Mouse (Mus musculus) forebrain, embryonic 11.5 days (tissue): Measurements from ENCODE around the gene Stox2. TPM values are rescaled to one million over a fixed set of nuclear protein-coding genes. Genes with fewer than 3 reads are reported as not detected.
A peak's percentile ranks its signal among the peaks of the same experiment; 100 is the strongest.

Experiments used
- ATAC-seq: fragments of 200-750 bp; cut with Nextera tagmentation; replicated peaks from 2 replicates; pipeline ENCODE4 v1.8.0; 2017; ENCODE audit warnings: moderate TSS enrichment; ENCODE audit not compliant: low FRiP score
- DNase-seq: peaks from one replicate; pipeline ENCODE4 v3.0.0-alpha.2; 2017; ENCODE audit warnings: low spot score
- H3K27ac ChIP-seq: fragments of 300-500 bp; sonication (generic); 2 replicates; pipeline ENCODE4 v1.5.1; 2014; ENCODE audit warnings: low read depth, low read length
- H3K27me3 ChIP-seq: fragments of 300-500 bp; sonication (generic); 2 replicates; pipeline ENCODE4 v1.6.1; 2014; ENCODE audit warnings: mild to moderate bottlenecking, low read length, mixed read lengths; ENCODE audit not compliant: control insufficient read depth, insufficient read depth
- H3K36me3 ChIP-seq: fragments of 300-500 bp; sonication (generic); 2 replicates; pipeline ENCODE4 v1.6.1; 2014; ENCODE audit warnings: mild to moderate bottlenecking, low read length, moderate library complexity, mixed read lengths; ENCODE audit not compliant: control insufficient read depth, insufficient read depth
- H3K4me1 ChIP-seq: fragments of 300-500 bp; sonication (generic); replicated peaks from 2 replicates; pipeline ENCODE4 v1.6.1; 2014; ENCODE audit warnings: low read length, mixed read lengths; ENCODE audit not compliant: control insufficient read depth, insufficient read depth
- H3K4me2 ChIP-seq: fragments of 300-500 bp; sonication (generic); 2 replicates; pipeline ENCODE4 v1.6.1; 2014; ENCODE audit warnings: low read depth, mild to moderate bottlenecking, low read length, moderate library complexity, mixed read lengths; ENCODE audit not compliant: severe bottlenecking
- H3K4me3 ChIP-seq: fragments of 300-500 bp; sonication (generic); 2 replicates; pipeline ENCODE4 v1.5.1; 2014; ENCODE audit warnings: low read depth, low read length
- H3K9ac ChIP-seq: fragments of 300-500 bp; sonication (generic); 2 replicates; pipeline ENCODE4 v1.6.1; 2014; ENCODE audit warnings: low read length
- H3K9me3 ChIP-seq: fragments of 300-500 bp; sonication (generic); 2 replicates; pipeline ENCODE4 v1.6.1; 2016; ENCODE audit warnings: low read length, mixed read lengths; ENCODE audit not compliant: control insufficient read depth
- WGBS: fragments of 180-500 bp; shearing (Covaris S2); extraction: QIAGEN DNeasy Blood & Tissue Kit; methylation state at CpG from one replicate; pipeline ENCODE4 v1.1.7; 2014; 5-methylcytosine and 5-hydroxymethylcytosine counted together
- polyA plus RNA-seq: library from polyadenylated mRNA; unstranded; fragments of >200 nt; fragmentation: Nextera tagmentation; extraction: Ambion mirVana; gene quantifications from 2 replicates; pipeline ENCODE4 v1.2.1, GENCODE M21; 2014

Stox2 gene
- polyA plus RNA-seq, 1 experiment from 2014 or later, result 34.6 TPM

- H3K36me3 ChIP-seq, result no peaks in the 10 kb centered on the region
- ATAC-seq (no peak), DNase-seq (no peak)
- WGBS, result 94% methylated on average over 10 of the region's 10 CpGs
- no peaks in the 10 kb centered on the region for H3K9me3 ChIP-seq
- H3K4me3 ChIP-seq, result no peak overlapping the region
- no peaks in the 10 kb centered on the region for H3K27me3 ChIP-seq
- no peak overlapping the region for H3K4me2 ChIP-seq
- no peaks in the 10 kb centered on the region for H3K4me1 ChIP-seq
- no peak overlapping the region for H3K27ac ChIP-seq
- H3K9ac ChIP-seq, result no peak overlapping the region
These were observed 54.3 kb downstream of the Stox2 start for GRCm38 (mm10) chr8:47391844-47392243.

GRCm38 (mm10) chr8:47389430-47389829, 56.7 kb downstream of the Stox2 start:
- DNase-seq, result no peak
- Histone ChIP-seq H3K9ac (no peak overlapping the region), H3K4me2 (no peak overlapping the region), H3K9me3 (no peaks in the 10 kb centered on the region), H3K4me3 (no peak overlapping the region), H3K36me3 (no peaks in the 10 kb centered on the region), H3K27ac (no peak overlapping the region), H3K4me1 (no peaks in the 10 kb centered on the region), H3K27me3 (no peaks in the 10 kb centered on the region)
- ATAC-seq, result no peak
- WGBS, result 90% methylated on average over 3 of the region's 3 CpGs

- Histone ChIP-seq H3K27ac (no peak overlapping the region), H3K9ac (no peak overlapping the region), H3K4me1 (no peaks in the 10 kb centered on the region), H3K36me3 (no peaks in the 10 kb centered on the region), H3K4me2 (no peak overlapping the region), H3K27me3 (no peaks in the 10 kb centered on the region), H3K9me3 (no peaks in the 10 kb centered on the region), H3K4me3 (no peak overlapping the region)
- no peak for ATAC-seq
- WGBS, result 90% methylated on average over 12 of the region's 12 CpGs
- no peak for DNase-seq
These were observed 58.0 kb downstream of the Stox2 start for GRCm38 (mm10) chr8:47388171-47388570.

GRCm38 (mm10) chr8:47385810-47386209, 60.4 kb downstream of the Stox2 start:
- Histone ChIP-seq H3K4me3 (no peak overlapping the region), H3K9ac (no peak overlapping the region), H3K36me3 (no peaks in the 10 kb centered on the region), H3K27ac (no peak overlapping the region), H3K27me3 (no peaks in the 10 kb centered on the region), H3K4me1 (no peaks in the 10 kb centered on the region), H3K9me3 (no peaks in the 10 kb centered on the region), H3K4me2 (no peak overlapping the region)
- DNase-seq (no peak), ATAC-seq (no peak)
- whole genome bisulfite sequencing, result 60% methylated on average over 1 of the region's 1 CpGs

DNA sequence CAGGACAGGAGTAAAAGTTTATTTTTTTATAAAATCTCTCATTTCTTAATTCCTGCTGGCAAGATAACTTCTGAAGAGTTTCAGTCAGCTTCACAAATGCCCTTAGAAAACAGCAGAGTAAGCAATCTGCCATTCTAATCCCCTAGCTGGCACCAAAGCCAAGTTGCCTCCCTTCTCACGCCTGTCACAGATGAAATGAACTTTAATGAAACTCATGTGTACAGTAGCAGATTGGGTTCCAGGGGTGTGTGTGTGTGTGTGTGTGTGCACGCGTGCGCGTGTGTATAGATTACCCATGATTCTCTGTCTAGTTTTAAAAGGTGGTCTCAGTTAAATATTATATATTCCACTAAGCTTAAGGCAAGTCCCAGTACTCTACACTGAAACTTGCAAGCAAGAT, 62.0 kb downstream of the Stox2 start:
- no peaks in the 10 kb centered on the region for H3K27me3 ChIP-seq
- no peak for DNase-seq
- no peak overlapping the region for H3K4me3 ChIP-seq
- no peaks in the 10 kb centered on the region for H3K4me1 ChIP-seq
- no peak for ATAC-seq
- H3K27ac ChIP-seq, result no peak overlapping the region
- 89% methylated on average over 5 of the region's 5 CpGs for WGBS
- H3K4me2 ChIP-seq, result no peak overlapping the region
- H3K9ac ChIP-seq, result no peak overlapping the region
- H3K9me3 ChIP-seq, result no peaks in the 10 kb centered on the region
- H3K36me3 ChIP-seq, result no peaks in the 10 kb centered on the region

GRCm38 (mm10) chr8:47383632-47384031, 62.5 kb downstream of the Stox2 start:
- peak; percentile 37 for DNase-seq
- no peak overlapping the region for H3K27ac ChIP-seq
- no peak overlapping the region for H3K9ac ChIP-seq
- H3K9me3 ChIP-seq, result no peaks in the 10 kb centered on the region
- ATAC-seq, result no peak
- H3K27me3 ChIP-seq, result no peaks in the 10 kb centered on the region
- no peak overlapping the region for H3K4me3 ChIP-seq
- 93% methylated on average over 9 of the region's 9 CpGs for WGBS
- H3K36me3 ChIP-seq, result no peaks in the 10 kb centered on the region
- H3K4me2 ChIP-seq, result no peak overlapping the region
- H3K4me1 ChIP-seq, result no peaks in the 10 kb centered on the region

DNA sequence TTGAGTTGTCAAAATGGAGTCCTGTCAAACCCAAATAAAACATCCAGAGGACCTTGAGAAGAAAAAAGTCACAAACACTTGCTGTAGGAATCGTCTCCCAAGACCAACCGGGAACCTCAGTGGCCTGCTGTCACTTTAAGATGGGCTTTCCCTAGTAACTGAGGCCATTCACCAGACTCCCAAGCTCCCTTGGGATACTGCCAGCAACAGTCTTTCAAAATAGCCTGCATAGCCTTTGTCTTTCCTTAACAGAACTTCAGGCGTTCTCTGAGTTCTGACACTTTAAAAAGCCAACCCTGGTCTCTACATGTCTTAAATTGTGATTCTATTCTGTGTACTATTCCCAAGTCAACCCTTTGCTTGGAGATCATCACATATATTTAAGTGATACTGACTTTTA, 64.9 kb downstream of the Stox2 start:
- 66% methylated on average over 3 of the region's 3 CpGs for WGBS
- Histone ChIP-seq H3K27ac (no peak overlapping the region), H3K9ac (no peak overlapping the region), H3K9me3 (no peaks in the 10 kb centered on the region), H3K4me2 (no peak overlapping the region), H3K4me3 (no peak overlapping the region), H3K27me3 (no peaks in the 10 kb centered on the region), H3K4me1 (no peaks in the 10 kb centered on the region), H3K36me3 (no peaks in the 10 kb centered on the region)
- peak; percentile 29 for DNase-seq
- no peak for ATAC-seq

DNA sequence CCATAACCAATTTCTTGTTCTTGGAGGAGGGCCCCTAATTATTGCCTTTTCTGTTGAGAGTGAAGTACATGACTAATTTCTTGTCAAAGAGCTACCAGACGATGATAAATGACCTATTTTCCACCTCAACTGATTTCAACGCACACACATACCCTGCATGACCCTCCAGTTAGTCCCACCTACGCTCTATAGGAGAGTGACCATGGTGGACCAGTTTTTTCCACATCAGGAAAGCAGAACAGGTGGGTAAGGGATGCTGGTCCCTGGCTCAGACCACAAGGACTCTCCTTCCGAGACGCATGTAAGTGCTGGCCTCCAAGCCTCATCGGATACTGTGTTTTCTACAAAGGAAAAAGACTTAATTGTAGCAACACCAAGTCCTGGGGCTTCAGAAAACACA, 65.4 kb downstream of the Stox2 start:
- H3K9me3 ChIP-seq, result no peaks in the 10 kb centered on the region
- H3K4me2 ChIP-seq, result no peak overlapping the region
- no peak overlapping the region for H3K9ac ChIP-seq
- DNase-seq (peak; percentile 37), ATAC-seq (no peak)
- no peak overlapping the region for H3K27ac ChIP-seq
- H3K36me3 ChIP-seq, result no peaks in the 10 kb centered on the region
- 80% methylated on average over 6 of the region's 6 CpGs for WGBS
- H3K4me1 ChIP-seq, result no peaks in the 10 kb centered on the region
- H3K4me3 ChIP-seq, result no peak overlapping the region
- no peaks in the 10 kb centered on the region for H3K27me3 ChIP-seq

GRCm38 (mm10) chr8:47380075-47380474, 66.1 kb downstream of the Stox2 start:
- Histone ChIP-seq H3K9me3 (no peaks in the 10 kb centered on the region), H3K9ac (no peak overlapping the region), H3K4me3 (no peak overlapping the region), H3K4me1 (no peaks in the 10 kb centered on the region), H3K27ac (no peak overlapping the region), H3K4me2 (no peak overlapping the region), H3K36me3 (no peaks in the 10 kb centered on the region), H3K27me3 (no peaks in the 10 kb centered on the region)
- DNase-seq (peak; percentile 46), ATAC-seq (no peak)
- WGBS, result 85% methylated on average over 3 of the region's 3 CpGs
